Mouse (Mus musculus) CD8-positive naive resting alpha-beta T cell, adult 2 months (primary cell): Measurements from ENCODE around the gene Speg.

Source experiments
- DNase-seq, 2 experiments: peaks; one replicate each; pipeline ENCODE4 v3.0.0; 2022; ENCODE audit warnings: low read depth in 2 of 2, low spot score in 2 of 2

Gene Speg

GRCm38 (mm10) chr1:75388898-75389515, 13.9 kb downstream of the Speg start:
- DNase-seq, result no peak

DNA sequence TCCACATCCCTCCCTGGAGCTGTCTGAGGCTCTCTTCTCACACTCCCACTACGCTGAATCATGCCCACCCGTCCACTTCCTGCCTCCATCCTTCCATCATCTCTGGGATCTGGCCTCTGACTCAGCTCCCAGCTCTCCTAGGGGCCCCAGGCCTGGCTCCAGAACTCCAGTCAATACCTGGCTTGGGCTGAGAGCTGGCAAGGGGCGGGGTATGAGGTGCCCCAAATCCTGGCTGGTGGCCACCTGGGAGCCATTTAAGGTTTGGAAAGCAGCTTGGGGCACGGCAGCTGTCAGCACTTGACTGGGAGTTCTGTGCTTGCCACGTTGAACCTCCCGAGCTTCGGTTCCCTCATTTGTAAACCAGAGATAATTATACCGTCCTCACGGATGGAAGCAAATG, 18.0 kb downstream of the Speg start:
- DNase-seq, result no peak

GRCm38 (mm10) chr1:75393846-75394245, 18.7 kb downstream of the Speg start:
- DNase-seq, result no peak

GRCm38 (mm10) chr1:75398761-75399402, 23.8 kb downstream of the Speg start:
- DNase-seq, result peak in 1 of 2 experiments; percentile 25

DNA sequence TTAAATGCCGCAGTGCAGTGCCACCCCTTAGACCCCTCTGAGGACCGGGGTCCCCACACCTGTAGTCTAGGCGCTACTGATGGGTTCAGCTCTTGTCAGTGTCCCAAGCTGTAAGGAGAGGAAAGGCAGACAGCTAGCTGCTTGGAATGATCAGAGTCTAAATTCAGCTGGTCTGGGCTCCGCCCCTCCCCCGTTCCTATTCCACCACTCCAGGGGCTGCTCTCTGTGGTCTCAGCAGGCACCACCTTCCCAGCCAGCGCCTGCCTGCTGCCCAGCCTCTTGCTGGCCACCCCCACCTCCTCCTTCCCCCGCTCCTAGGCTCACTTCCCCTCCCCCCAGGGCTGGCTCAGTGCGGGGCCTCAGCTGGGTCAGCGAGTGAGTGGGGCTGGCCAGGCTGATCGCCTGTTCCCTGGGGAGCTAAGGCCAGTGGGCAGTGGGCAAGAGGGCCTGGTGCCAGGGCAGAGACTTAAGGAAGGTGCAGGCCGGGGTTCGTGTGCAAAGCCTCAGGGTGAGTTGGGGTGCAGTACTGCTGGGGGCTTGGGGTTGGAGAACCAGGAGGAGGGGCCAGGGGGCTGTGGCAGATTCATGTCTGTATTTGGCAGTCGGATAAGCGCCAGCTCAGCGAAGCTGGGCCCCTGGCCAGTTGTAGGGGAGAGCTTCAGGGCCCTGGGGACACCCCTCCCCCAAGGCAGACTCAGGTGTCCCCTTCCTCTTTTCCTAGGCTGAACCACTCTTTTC, 24.8 kb downstream of the Speg start:
- no peak for DNase-seq

DNA sequence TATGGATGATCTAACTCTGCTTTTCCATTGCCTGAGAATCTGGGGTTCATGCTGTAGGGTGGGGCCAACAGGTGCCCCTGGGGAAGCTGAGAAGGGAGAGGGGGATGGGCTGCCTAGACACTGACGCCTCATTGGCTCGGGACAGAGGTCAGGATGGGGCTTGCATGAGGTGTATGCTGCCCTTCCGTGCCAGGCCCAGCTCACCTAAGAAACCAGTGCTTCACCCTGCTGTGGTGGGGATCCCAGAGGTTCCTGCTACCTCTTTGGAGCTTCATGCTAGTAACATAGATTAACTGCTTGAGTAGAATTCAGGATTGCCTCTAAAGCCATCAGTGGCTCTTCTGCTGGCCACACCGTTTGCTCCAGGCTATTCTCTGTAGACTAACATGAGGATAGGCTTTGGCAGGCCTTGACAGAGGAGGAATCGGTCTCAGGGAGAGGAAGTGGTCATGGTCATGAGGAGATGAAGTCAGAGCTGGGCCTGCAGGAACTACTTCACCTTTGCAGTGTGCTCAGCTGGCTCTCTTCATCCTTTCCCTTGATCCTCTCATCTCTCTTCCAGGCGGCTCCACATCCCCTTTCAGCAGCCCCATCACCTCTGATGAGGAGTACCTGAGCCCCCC, 25.5 kb downstream of the Speg start:
- DNase-seq, result no peak

GRCm38 (mm10) chr1:75405547-75405946, 30.4 kb downstream of the Speg start:
- no peak for DNase-seq

- DNase-seq, result no peak
These were observed 31.1 kb downstream of the Speg start for GRCm38 (mm10) chr1:75406173-75406572.

DNA sequence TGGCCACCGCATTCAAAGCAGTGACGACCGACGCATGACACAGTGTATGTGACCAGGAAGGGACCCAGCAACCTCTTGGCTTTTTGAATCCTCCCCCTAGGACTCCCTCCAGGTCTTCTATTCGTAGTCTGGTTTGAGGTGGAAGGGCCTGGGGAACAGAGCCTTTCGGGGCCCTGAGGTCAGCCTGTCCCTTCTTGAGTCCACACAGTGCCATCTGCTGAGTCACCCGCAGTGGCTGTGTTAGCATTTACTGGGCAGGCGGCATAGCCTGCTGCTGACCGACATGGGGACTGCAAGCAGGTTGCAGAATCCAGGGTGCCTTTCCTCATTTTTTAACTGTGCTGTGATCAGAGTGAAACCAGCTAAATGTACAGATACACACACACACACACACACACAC, 32.0 kb downstream of the Speg start:
- no peak for DNase-seq

- DNase-seq, result no peak
These were observed 33.1 kb downstream of the Speg start for GRCm38 (mm10) chr1:75408210-75408609.

GRCm38 (mm10) chr1:75409950-75410349, 34.9 kb downstream of the Speg start:
- DNase-seq, result no peak

- no peak for DNase-seq
These were observed 37.1 kb downstream of the Speg start for GRCm38 (mm10) chr1:75412196-75412595.

DNA sequence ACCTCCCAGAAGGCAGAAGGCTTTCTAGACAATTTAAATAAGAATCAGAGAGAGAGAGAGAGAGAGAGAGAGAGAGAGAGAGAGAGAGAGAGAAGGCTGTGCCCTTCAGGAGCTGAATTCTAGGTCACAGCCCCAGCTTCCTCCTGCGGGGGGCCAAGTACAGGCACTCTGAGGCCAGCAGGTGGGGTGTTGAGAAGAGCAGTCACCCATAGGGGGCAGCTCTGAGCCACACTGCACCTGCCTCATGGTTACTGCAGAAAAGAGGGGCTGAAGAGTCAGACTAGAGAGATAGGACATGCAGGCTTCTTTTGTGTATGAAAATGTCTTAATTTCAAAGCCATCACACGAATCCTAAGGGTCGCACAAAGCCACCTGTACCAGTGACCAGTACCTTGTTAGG, 38.7 kb downstream of the Speg start:
- DNase-seq, result peak in 1 of 2 experiments; percentile 18

DNA sequence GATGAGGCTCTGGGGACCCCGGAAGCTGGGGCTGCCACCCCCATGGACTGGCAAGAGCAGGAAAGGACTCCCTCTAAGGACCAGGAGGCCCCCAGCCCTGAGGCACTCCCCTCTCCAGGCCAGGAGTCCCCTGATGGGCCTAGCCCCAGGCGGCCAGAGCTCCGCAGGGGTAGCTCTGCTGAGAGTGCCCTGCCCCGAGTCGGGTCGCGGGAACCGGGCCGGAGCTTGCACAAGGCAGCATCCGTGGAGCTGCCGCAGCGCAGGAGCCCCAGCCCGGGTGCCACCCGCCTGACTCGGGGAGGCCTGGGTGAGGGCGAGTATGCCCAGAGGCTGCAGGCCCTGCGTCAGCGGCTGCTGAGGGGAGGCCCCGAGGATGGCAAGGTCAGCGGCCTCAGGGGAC, 46.7 kb downstream of the Speg start:
- DNase-seq, result no peak

GRCm38 (mm10) chr1:75422216-75422822, 47.2 kb downstream of the Speg start:
- no peak for DNase-seq

- DNase-seq, result no peak
These were observed 47.9 kb downstream of the Speg start for GRCm38 (mm10) chr1:75422823-75423471.

GRCm38 (mm10) chr1:75423780-75424390, 48.8 kb downstream of the Speg start:
- DNase-seq, result no peak

DNA sequence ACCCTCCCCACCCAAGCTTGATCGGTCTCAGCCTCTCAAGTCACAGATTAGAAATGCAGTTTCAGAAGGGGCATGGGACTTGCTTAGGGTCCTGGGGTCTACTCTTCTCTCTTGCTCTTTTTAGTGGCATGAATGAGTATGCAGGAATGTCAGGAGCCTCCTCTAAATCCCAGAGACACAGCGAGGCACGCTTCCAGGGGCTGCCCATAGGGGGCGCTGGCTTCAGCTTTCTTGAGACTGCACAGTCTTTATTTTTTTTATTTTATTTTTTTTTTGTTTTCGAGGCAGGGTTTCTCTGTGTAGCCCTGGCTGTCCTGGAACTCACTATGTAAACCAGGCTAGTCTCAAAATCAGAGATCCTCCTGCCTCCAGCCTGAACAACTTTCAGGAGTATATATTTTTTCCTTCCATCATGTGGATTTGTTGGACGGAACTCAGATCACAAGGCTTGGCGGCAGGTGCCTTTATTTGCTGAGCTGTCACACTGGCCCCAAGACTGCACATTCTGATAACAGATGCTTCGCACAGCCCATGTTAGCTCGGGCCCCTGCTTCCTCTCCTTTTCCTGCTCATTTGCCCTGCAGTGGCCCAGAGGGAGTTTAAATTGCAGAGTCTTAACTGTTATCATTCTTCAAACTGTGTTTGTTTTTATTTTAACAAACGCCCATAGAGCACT, 50.8 kb downstream of the Speg start:
- no peak for DNase-seq

DNA sequence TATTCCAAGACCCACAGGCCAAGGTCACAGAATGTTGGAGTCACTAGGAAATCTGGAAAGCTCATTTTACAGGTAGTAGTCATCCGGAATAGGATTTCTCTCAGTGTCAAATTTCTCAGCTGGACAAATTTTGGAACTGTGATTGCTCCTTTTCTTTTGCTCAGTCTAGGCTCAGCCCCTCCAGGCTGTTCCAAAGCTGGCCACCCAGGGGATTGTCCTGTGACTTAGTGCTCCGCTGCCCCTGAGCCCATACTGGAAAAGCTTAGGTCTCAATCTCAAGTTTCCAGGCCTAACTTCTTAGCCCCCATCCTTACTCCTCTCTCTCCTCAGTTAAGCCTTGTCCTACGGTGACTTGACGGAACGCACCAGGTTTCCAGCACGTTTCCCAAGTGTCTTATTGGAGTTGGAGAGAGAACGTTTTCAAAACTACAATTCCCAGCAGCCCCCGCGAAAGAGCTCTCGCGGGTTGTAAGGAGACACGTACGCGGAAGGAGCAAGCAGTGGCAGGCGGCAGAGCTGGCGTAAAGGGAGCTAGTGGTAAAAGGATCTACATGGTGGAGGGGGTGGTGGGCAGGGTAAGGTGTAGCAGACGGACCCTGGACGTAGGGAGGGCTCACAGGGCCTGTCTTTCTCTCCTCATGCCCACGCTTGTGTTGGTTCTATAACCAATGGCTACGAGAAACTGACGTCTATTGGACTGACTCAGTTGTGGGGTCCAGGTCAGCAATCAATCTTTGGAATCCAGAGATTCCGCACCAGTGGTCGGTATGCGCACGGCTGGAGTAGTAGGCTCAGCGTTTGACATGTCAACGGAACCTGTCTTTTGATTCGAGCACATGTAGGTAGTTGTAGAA, 60.6 kb downstream of the Speg start, which contains the start of gene Gmppa:
Gene Gmppa, plus strand, starts transcription at position 456 of the 854 bp plus-strand sequence.
- peak; percentile 38 to 54 for DNase-seq
